Mouse (Mus musculus): Measurements from ENCODE around the gene Bcar3.

Bcar3 gene

GRCm38 (mm10) chr3:122292300-122293222, 1.4 kb upstream of the Bcar3 start:
- peak; percentile 94 to 99 for DNase-seq (ENCODE audit: low spot score in 2 of 2)

GRCm38 (mm10) chr3:122293223-122293953, 548 bp upstream of the Bcar3 start:
- DNase-seq (ENCODE audit: low spot score in 2 of 2) = peak in 1 of 2 experiments; percentile 73

- DNase-seq (ENCODE audit: low spot score in 2 of 2) = peak; percentile 50 to 69
Observed at GRCm38 (mm10) chr3:122295511-122295910, 1.6 kb downstream of the Bcar3 start.

- DNase-seq (ENCODE audit: low spot score in 2 of 2) = no peak
Observed at GRCm38 (mm10) chr3:122296979-122297378, 3.0 kb downstream of the Bcar3 start.

GRCm38 (mm10) chr3:122300983-122301919, 7.3 kb downstream of the Bcar3 start:
- no peak for DNase-seq (ENCODE audit: low spot score in 2 of 2)

- DNase-seq (ENCODE audit: low spot score in 2 of 2) = no peak
Observed at GRCm38 (mm10) chr3:122304560-122304959, 10.6 kb downstream of the Bcar3 start.

GRCm38 (mm10) chr3:122307894-122308671, 14.1 kb downstream of the Bcar3 start:
- DNase-seq (ENCODE audit: low spot score in 2 of 2) = no peak

GRCm38 (mm10) chr3:122308981-122309380, 15.0 kb downstream of the Bcar3 start:
- no peak for DNase-seq (ENCODE audit: low spot score in 2 of 2)

- peak; percentile 68 to 91 for DNase-seq (ENCODE audit: low spot score in 2 of 2)
Observed at GRCm38 (mm10) chr3:122312078-122312477, 18.1 kb downstream of the Bcar3 start.

GRCm38 (mm10) chr3:122312936-122313629, 19.1 kb downstream of the Bcar3 start:
- no peak for DNase-seq (ENCODE audit: low spot score in 2 of 2)

- no peak for DNase-seq (ENCODE audit: low spot score in 2 of 2)
Observed at GRCm38 (mm10) chr3:122313936-122314335, 20.0 kb downstream of the Bcar3 start.

- no peak for DNase-seq (ENCODE audit: low spot score in 2 of 2)
Observed at GRCm38 (mm10) chr3:122316621-122317020, 22.7 kb downstream of the Bcar3 start.

GRCm38 (mm10) chr3:122317339-122317738, 23.4 kb downstream of the Bcar3 start:
- no peak for DNase-seq (ENCODE audit: low spot score in 2 of 2)

- no peak for DNase-seq (ENCODE audit: low spot score in 2 of 2)
Observed at GRCm38 (mm10) chr3:122322226-122322625, 28.3 kb downstream of the Bcar3 start.

GRCm38 (mm10) chr3:122323841-122324240, 29.9 kb downstream of the Bcar3 start:
- no peak for DNase-seq (ENCODE audit: low spot score in 2 of 2)

- no peak for DNase-seq (ENCODE audit: low spot score in 2 of 2)
Observed at GRCm38 (mm10) chr3:122324528-122324927, 30.6 kb downstream of the Bcar3 start.

GRCm38 (mm10) chr3:122330484-122330883, 36.5 kb downstream of the Bcar3 start:
- no peak for DNase-seq (ENCODE audit: low spot score in 2 of 2)

- DNase-seq (ENCODE audit: low spot score in 2 of 2) = no peak
Observed at GRCm38 (mm10) chr3:122333493-122333892, 39.6 kb downstream of the Bcar3 start.

- DNase-seq (ENCODE audit: low spot score in 2 of 2) = no peak
Observed at GRCm38 (mm10) chr3:122333902-122334301, 40.0 kb downstream of the Bcar3 start.

- no peak for DNase-seq (ENCODE audit: low spot score in 2 of 2)
Observed at GRCm38 (mm10) chr3:122334375-122334774, 40.4 kb downstream of the Bcar3 start.
